Mouse (Mus musculus) CH12.LX (cell line): ENCODE measurements around the gene Eef1g. TPM values are rescaled to one million over a fixed set of nuclear protein-coding genes. Genes with fewer than 3 reads are reported as not detected.

ENCODE experiments used
- DNase-seq: peaks from one replicate; pipeline ENCODE4 v3.0.0-alpha.2; 2013; ENCODE audit errors: extremely low read depth
- H3K27ac ChIP-seq: 2 replicates; pipeline ENCODE4 v1.5.1; 2012; ENCODE audit warnings: low read depth, mild to moderate bottlenecking, control low read depth, moderate library complexity; ENCODE audit not compliant: insufficient read depth
- H3K27me3 ChIP-seq: replicated peaks from 2 replicates; pipeline ENCODE3; 2012; ENCODE audit warnings: inconsistent platforms
- H3K36me3 ChIP-seq, 2 experiments: replicated peaks in 1 of 2; 2 replicates each; pipeline versions ENCODE3 to v1.6.1; 2012; ENCODE audit warnings: inconsistent platforms in 1 of 2, low read length in 1 of 2, mild to moderate bottlenecking in 1 of 2, mixed read lengths in 1 of 2, moderate library complexity in 1 of 2; ENCODE audit not compliant: control insufficient read depth in 1 of 2, insufficient read depth in 1 of 2
- H3K4me1 ChIP-seq, 2 experiments: 2 replicates each; pipeline ENCODE4 v1.6.1; 2012; ENCODE audit warnings: inconsistent platforms in 1 of 2, moderate library complexity in 1 of 2; ENCODE audit not compliant: insufficient read depth in 2 of 2, control insufficient read depth in 1 of 2
- H3K4me2 ChIP-seq: 2 replicates; pipeline ENCODE4 v1.6.1; 2012; ENCODE audit warnings: low read depth, mild to moderate bottlenecking, control low read depth; ENCODE audit not compliant: poor library complexity, insufficient read depth, severe bottlenecking
- H3K4me3 ChIP-seq, 3 experiments: fragments of 150-350 bp in 1 of 3; sonication (generic) in 1 of 3; replicated peaks in 1 of 3; 2 replicates each; pipeline versions ENCODE3 to v1.5.1; 2011 to 2012; ENCODE audit warnings: low read depth in 2 of 3, low read length in 2 of 3, mild to moderate bottlenecking in 2 of 3, moderate library complexity in 2 of 3, control low read depth in 1 of 3, improper control_type of control experiment in 1 of 3, inconsistent platforms in 1 of 3, mixed read lengths in 1 of 3; ENCODE audit not compliant: poor library complexity in 1 of 3
- H3K79me2 ChIP-seq: replicated peaks from 2 replicates; pipeline ENCODE4 v1.6.1; 2012; ENCODE audit warnings: mild to moderate bottlenecking, moderate library complexity; ENCODE audit not compliant: control insufficient read depth, poor library complexity, insufficient read depth, severe bottlenecking; ENCODE audit errors: extremely low read depth
- H3K9ac ChIP-seq: 2 replicates; pipeline ENCODE4 v1.6.1; 2012; ENCODE audit warnings: low read depth, mild to moderate bottlenecking, control low read depth, moderate library complexity; ENCODE audit not compliant: insufficient read depth
- H3K9me3 ChIP-seq: replicated peaks from 2 replicates; pipeline ENCODE3; 2012; ENCODE audit warnings: low read length, inconsistent platforms, mixed read lengths
- BHLHE40 ChIP-seq: IDR thresholded peaks from 2 replicates; pipeline ENCODE4 v1.6.1; 2011; ENCODE audit warnings: mild to moderate bottlenecking, low read depth, low read length, improper control_type of control experiment
- CHD1 ChIP-seq: IDR thresholded peaks from 2 replicates; pipeline ENCODE4 v1.6.1; 2012; ENCODE audit warnings: low read depth, low read length, improper control_type of control experiment, inconsistent platforms
- CHD2 ChIP-seq: IDR thresholded peaks from 2 replicates; pipeline ENCODE4 v1.6.1; 2011; ENCODE audit warnings: low read length, improper control_type of control experiment
- E2F4 ChIP-seq: IDR thresholded peaks from 2 replicates; pipeline ENCODE4 v1.6.1; 2011; ENCODE audit warnings: low read depth, low read length, improper control_type of control experiment; ENCODE audit not compliant: insufficient replicate concordance
- EP300 ChIP-seq: IDR thresholded peaks from 2 replicates; pipeline ENCODE4 v1.6.1; 2011; ENCODE audit warnings: low read length, improper control_type of control experiment
- GABPA ChIP-seq: IDR thresholded peaks from 2 replicates; pipeline ENCODE4 v1.6.1; 2012; ENCODE audit warnings: low read depth, low read length, improper control_type of control experiment, inconsistent platforms; ENCODE audit not compliant: insufficient replicate concordance
- IRF4 ChIP-seq: IDR thresholded peaks from 2 replicates; pipeline ENCODE4 v1.6.1; 2014; ENCODE audit warnings: low read depth, mild to moderate bottlenecking, inconsistent platforms, low read length, improper control_type of control experiment
- JUN ChIP-seq: IDR thresholded peaks from 2 replicates; pipeline ENCODE4 v1.6.1; 2011; ENCODE audit warnings: low read depth, mild to moderate bottlenecking, low read length, improper control_type of control experiment, moderate library complexity; ENCODE audit not compliant: insufficient read depth
- JUND ChIP-seq: conservative IDR thresholded peaks from 2 replicates; pipeline ENCODE4 v1.6.1; 2011; ENCODE audit warnings: low read depth, low read length, improper control_type of control experiment
- MAFK ChIP-seq: IDR thresholded peaks from 2 replicates; pipeline ENCODE4 v1.6.1; 2011; ENCODE audit warnings: low read length, improper control_type of control experiment; ENCODE audit not compliant: insufficient replicate concordance
- MAX ChIP-seq: IDR thresholded peaks from 2 replicates; pipeline ENCODE4 v1.6.1; 2011; ENCODE audit warnings: low read length, improper control_type of control experiment
- MAZ ChIP-seq: IDR thresholded peaks from 2 replicates; pipeline ENCODE4 v1.6.1; 2012; ENCODE audit warnings: low read depth, mild to moderate bottlenecking, inconsistent platforms, low read length, improper control_type of control experiment, moderate library complexity
- MXI1 ChIP-seq: IDR thresholded peaks from 2 replicates; pipeline ENCODE4 v1.6.1; 2011; ENCODE audit warnings: mild to moderate bottlenecking, low read depth, low read length, improper control_type of control experiment
- MYC ChIP-seq: IDR thresholded peaks from 2 replicates; pipeline ENCODE4 v1.6.1; 2011; ENCODE audit warnings: low read depth, mild to moderate bottlenecking, improper control_type of control experiment, low read length
- NRF1 ChIP-seq: IDR thresholded peaks from 2 replicates; pipeline ENCODE4 v1.6.1; 2014; ENCODE audit warnings: low read depth, mild to moderate bottlenecking, inconsistent platforms, low read length, improper control_type of control experiment, moderate library complexity
- PAX5 ChIP-seq: IDR thresholded peaks from 2 replicates; pipeline ENCODE4 v1.6.1; 2012; ENCODE audit warnings: low read length, inconsistent platforms, mixed read lengths
- RAD21 ChIP-seq: IDR thresholded peaks from 2 replicates; pipeline ENCODE4 v1.6.1; 2011; ENCODE audit warnings: low read depth, mild to moderate bottlenecking, low read length, improper control_type of control experiment, moderate library complexity
- TBP ChIP-seq: conservative IDR thresholded peaks from 2 replicates; pipeline ENCODE4 v1.6.1; 2011; ENCODE audit warnings: low read depth, low read length, improper control_type of control experiment
- UBTF ChIP-seq: IDR thresholded peaks from 2 replicates; pipeline ENCODE4 v1.6.1; 2012; ENCODE audit warnings: low read depth, mild to moderate bottlenecking, inconsistent platforms, low read length, improper control_type of control experiment, moderate library complexity
- dilution Hi-C: fragments of 300-500 bp; cut with MboI; formaldehyde crosslinking; loops from 2 replicates; pipeline ENCODE4 v1.14.3; 2020; ENCODE audit warnings: low sequenced_read_pairs; ENCODE audit not compliant: extremely low pct_unique_long_range_greater_than_20kb, extremely low pct_ligation_motif_present
- in situ Hi-C: fragments of 300-500 bp; cut with MboI; formaldehyde crosslinking; loops from 3 replicates; pipeline ENCODE4 v1.14.3; 2019; ENCODE audit warnings: low sequenced_read_pairs, low pct_ligation_motif_present, low pct_unique_long_range_greater_than_20kb, mixed read lengths
- polyA plus RNA-seq: library from polyadenylated mRNA; unstranded; fragments of >175 nt; gene quantifications from 2 replicates; pipeline ENCODE4 v1.2.1, GENCODE M21; 2012; ENCODE audit warnings: low read depth; ENCODE audit not compliant: insufficient read length
- total RNA-seq, 2 experiments: library from RNA; depleted of rRNA; stranded (reverse); fragments of 300-350 nt in 1 of 2; fragments of >200 nt in 1 of 2; gene quantifications; 2 replicates each; pipeline ENCODE4 v1.2.3; 2012 to 2014

Gene Eef1g
- total and polyA plus RNA-seq, 3 experiments = 1,172 to 1,511 (median 1,294) TPM

- Histone ChIP-seq H3K79me2 (peaks cover 39% of the 10 kb centered on the region), H3K4me1 (peaks cover 3 to 22% of the 10 kb centered on the region in 2 experiments; a peak in 3 of 4 replicates), H3K27me3 (no peaks in the 10 kb centered on the region), H3K36me3 (peaks cover 75 to 86% of the 10 kb centered on the region in 2 experiments), H3K9me3 (no peaks in the 10 kb centered on the region), H3K27ac (no peak overlapping the region), H3K9ac (no peak overlapping the region), H3K4me3 (no peak overlapping the region), H3K4me2 (no peak overlapping the region)
- TF ChIP-seq EP300 (no peak), GABPA (no peak), CHD2 (no peak), MAFK (no peak)
- dilution Hi-C loops = no loop called here
- in situ Hi-C loops = no loop called here
- no peak for DNase-seq
These were observed 4.6 kb upstream of the Eef1g start for GRCm38 (mm10) chr19:8962256-8962655.

DNA sequence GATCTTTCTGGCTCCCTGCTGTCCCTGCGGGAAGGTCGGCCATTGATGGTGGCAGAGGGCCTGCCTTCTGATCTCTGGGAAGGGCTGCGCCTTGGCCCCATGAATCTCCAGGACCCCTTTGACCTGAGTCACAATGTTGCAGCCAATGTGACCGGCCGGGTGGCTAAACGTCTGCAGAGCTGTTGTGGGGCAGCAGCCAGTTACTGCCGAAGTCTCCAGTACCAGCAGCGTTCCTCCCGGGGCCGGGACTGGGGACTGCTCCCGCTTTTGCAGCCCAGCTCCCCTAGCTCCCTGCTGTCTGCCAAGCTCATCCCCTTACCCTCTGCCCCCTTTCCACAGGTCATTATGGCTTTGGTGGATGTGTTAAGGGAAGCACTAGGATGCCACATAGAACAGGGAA lies 1.8 kb upstream of the Eef1g start:
- no peak for DNase-seq
- H3K27ac ChIP-seq = no peak overlapping the region
- in situ Hi-C loops = no loop called here
- no peak overlapping the region for H3K4me3 ChIP-seq
- H3K4me1 ChIP-seq = peaks cover 7 to 30% of the 10 kb centered on the region in 2 experiments; a peak in 3 of 4 replicates
- no peaks in the 10 kb centered on the region for H3K9me3 ChIP-seq
- no peaks in the 10 kb centered on the region for H3K27me3 ChIP-seq
- no peak overlapping the region for H3K9ac ChIP-seq
- H3K79me2 ChIP-seq = peaks cover 46% of the 10 kb centered on the region
- dilution Hi-C loops = no loop called here
- no peak for TF ChIP-seq PAX5
- no peak for TF ChIP-seq GABPA
- TF ChIP-seq JUND = no peak
- no peak for TF ChIP-seq RAD21
- TF ChIP-seq CHD1 = no peak
- TF ChIP-seq JUN = no peak
- TF ChIP-seq MXI1 = no peak
- no peak for TF ChIP-seq MYC
- no peak for TF ChIP-seq BHLHE40
- no peak for TF ChIP-seq EP300
- no peak for TF ChIP-seq UBTF
- TF ChIP-seq, all 38 proteins: peak for 0
- Histone ChIP-seq H3K36me3 (peaks cover 70 to 81% of the 10 kb centered on the region in 2 experiments), H3K4me2 (no peak overlapping the region)

DNA sequence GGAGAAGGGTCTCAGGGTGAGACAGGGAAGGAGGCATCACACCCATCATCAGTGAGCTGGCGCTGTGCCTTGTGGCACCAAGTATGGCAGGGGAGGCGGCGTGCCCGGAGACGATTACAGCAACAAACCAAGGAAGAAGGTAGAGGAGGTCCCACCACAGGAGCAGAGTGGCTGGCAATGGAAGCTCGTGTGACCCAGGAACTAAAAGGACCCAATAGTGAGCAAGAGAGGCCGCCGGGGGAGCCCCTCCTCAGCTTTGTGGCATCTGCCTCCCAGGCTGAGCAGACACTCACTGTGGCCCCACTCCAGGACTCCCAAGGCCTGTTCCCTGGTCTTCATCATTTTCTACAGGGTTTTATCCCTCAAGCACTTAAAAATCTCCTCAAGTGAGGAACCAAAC lies 1.1 kb upstream of the Eef1g start:
- Histone ChIP-seq H3K4me3 (peak overlapping the region in 2 of 3 experiments; percentile 78 to 99), H3K36me3 (peaks cover 70 to 81% of the 10 kb centered on the region in 2 experiments)
- dilution Hi-C loops = no loop called here

More for the DNA sequence above, 1.1 kb upstream of the Eef1g start:
- Histone ChIP-seq H3K27me3 (no peaks in the 10 kb centered on the region), H3K79me2 (peaks cover 50% of the 10 kb centered on the region), H3K27ac (peak overlapping the region; percentile 27; the same call in 1 of the 2 replicates), H3K9ac (peak overlapping the region; percentile 76; the same call in 1 of the 2 replicates), H3K4me2 (peak overlapping the region; percentile 82; the same call in 1 of the 2 replicates), H3K4me1 (peaks cover 7 to 37% of the 10 kb centered on the region in 2 experiments; a peak in 3 of 4 replicates), H3K9me3 (no peaks in the 10 kb centered on the region)
- no peak for DNase-seq
- no peak for TF ChIP-seq MXI1
- no peak for TF ChIP-seq MAZ
- no peak for TF ChIP-seq EP300
- TF ChIP-seq E2F4 = no peak
- TF ChIP-seq MAX = no peak
- no peak for TF ChIP-seq NRF1
- no peak for TF ChIP-seq CHD2
- TF ChIP-seq MYC = no peak
- no peak for TF ChIP-seq TBP
- no peak for TF ChIP-seq IRF4
- in situ Hi-C loops = no loop called here
